Mouse (Mus musculus) thymus, postnatal 4 days (tissue): ENCODE measurements around the gene Selenot.
A peak's percentile ranks its signal among the peaks of the same experiment; 100 is the strongest.

ENCODE experiments used
- DNase-seq: peaks from one replicate; pipeline ENCODE4 v3.0.0; 2021

The Selenot gene

GRCm38 (mm10) chr3:58636406-58637295, 60.2 kb downstream of the Selenot start, which contains the start of gene Erich6:
Erich6 (minus strand) TSS chr3:58637207.
- peak; percentile 16 for DNase-seq
